In the genomic region with DNA sequence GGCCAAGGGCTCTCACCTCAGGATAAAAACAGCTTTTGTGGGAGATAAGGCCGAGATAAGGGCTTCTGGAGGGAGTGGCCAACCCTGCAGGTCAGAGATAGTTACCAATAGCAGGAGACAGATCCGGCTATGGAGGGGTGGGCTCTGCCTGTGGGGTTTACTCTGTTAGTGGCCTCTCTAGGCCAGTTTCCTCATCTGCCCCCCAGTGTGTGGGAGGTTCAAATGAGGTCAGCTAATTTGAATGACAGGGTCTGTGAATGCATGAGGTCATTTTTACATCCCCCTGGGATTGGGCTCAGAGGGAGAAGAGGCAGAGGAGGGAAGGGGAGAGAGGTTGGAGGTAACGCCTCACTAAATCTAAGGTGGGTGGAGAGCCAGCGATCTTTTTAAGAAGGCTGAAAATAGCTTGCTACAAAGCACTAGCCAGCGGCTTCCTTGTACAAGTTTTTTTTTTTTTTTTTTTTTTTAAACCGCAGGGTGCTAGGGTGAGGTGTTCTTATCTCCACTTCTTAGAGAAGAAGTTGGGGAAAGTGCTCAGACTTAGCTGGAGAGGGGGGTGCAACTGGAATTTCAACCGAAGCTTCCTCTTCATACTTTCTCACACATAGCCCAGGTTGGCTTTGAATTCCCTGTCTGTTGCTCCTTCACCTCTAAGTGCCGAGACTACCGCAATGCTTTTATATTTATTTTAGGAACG, we compare ENCODE assay signal across 8 mouse cellular contexts. TPM values are rescaled to one million over a fixed set of nuclear protein-coding genes. Genes with fewer than 3 reads are reported as not detected.
DNase-seq lines count a peak whose midpoint lies in the region; ATAC-seq and TF ChIP-seq lines count a peak whose summit lies in the region.

No protein-coding gene starts in this region.

- peak overlapping the region; percentile 26; the same call in 1 of the 2 replicates for H3K4me3 ChIP-seq in heart, postnatal 0 days (ENCODE audit: low read depth, low read length)
- no peak overlapping the region for H3K4me3 ChIP-seq in embryonic facial prominence, embryonic 11.5 days (ENCODE audit: low read depth, low read length)
- peak overlapping the region; percentile 42 for H3K4me3 ChIP-seq in limb, embryonic 10.5 days
- H3K4me3 ChIP-seq in neural tube, embryonic 13.5 days: peak overlapping the region; percentile 9; the same call in 1 of the 2 replicates

- H3K4me1 ChIP-seq in heart, postnatal 0 days (ENCODE audit: control insufficient read depth, insufficient read depth): no peaks in the 10 kb centered on the region
- no peaks in the 10 kb centered on the region for H3K4me1 ChIP-seq in embryonic facial prominence, embryonic 11.5 days (ENCODE audit: control insufficient read depth, insufficient read depth, low read length)
- H3K4me1 ChIP-seq in limb, embryonic 10.5 days: peaks cover 13% of the 10 kb centered on the region
- peaks cover 29% of the 10 kb centered on the region for H3K4me1 ChIP-seq in neural tube, embryonic 13.5 days (replicated peaks)

- H3K9ac ChIP-seq in heart, postnatal 0 days (replicated peaks; ENCODE audit: low read depth, low read length): no peak overlapping the region
- no peak overlapping the region for H3K9ac ChIP-seq in embryonic facial prominence, embryonic 11.5 days (replicated peaks; ENCODE audit: low read length)
- no peak overlapping the region for H3K9ac ChIP-seq in neural tube, embryonic 13.5 days

- no peak for DNase-seq in heart, postnatal 0 days (ENCODE audit: low spot score)
- no peak for DNase-seq in heart, postnatal 4 days
- no peak for DNase-seq in embryonic facial prominence, embryonic 11.5 days (ENCODE audit: low spot score)
- no peak for DNase-seq in limb, embryonic 10.5 days (ENCODE audit: low spot score)
- DNase-seq in cerebellum, adult 9-11 months: no peak
- no peak for DNase-seq in layer of hippocampus, postnatal 36 days

- TF ChIP-seq EP300 in heart, postnatal 0 days (IDR thresholded peaks at IDR 0.05; ENCODE audit: low read depth): no peak

- TF ChIP-seq CTCF in heart, postnatal 0 days (IDR thresholded peaks at IDR 0.05; ENCODE audit: low read depth): no peak

- H3K9me3 ChIP-seq in heart, postnatal 0 days (replicated peaks; ENCODE audit: control insufficient read depth, low read length): no peaks in the 10 kb centered on the region
- H3K9me3 ChIP-seq in embryonic facial prominence, embryonic 11.5 days (replicated peaks; ENCODE audit: control insufficient read depth, low read length): no peaks in the 10 kb centered on the region
- H3K9me3 ChIP-seq in limb, embryonic 10.5 days (replicated peaks): no peaks in the 10 kb centered on the region
- no peaks in the 10 kb centered on the region for H3K9me3 ChIP-seq in neural tube, embryonic 13.5 days

- H3K36me3 ChIP-seq in heart, postnatal 0 days (replicated peaks; ENCODE audit: control insufficient read depth, insufficient read depth, low read length): no peaks in the 10 kb centered on the region
- no peaks in the 10 kb centered on the region for H3K36me3 ChIP-seq in embryonic facial prominence, embryonic 11.5 days (replicated peaks; ENCODE audit: control insufficient read depth, insufficient read depth, low read depth, low read length)
- H3K36me3 ChIP-seq in limb, embryonic 10.5 days: no peaks in the 10 kb centered on the region
- H3K36me3 ChIP-seq in neural tube, embryonic 13.5 days: no peaks in the 10 kb centered on the region

- no peak overlapping the region for H3K27ac ChIP-seq in heart, postnatal 0 days (ENCODE audit: low read depth)
- no peak overlapping the region for H3K27ac ChIP-seq in embryonic facial prominence, embryonic 11.5 days (replicated peaks; ENCODE audit: low read depth, low read length)
- no peak overlapping the region for H3K27ac ChIP-seq in limb, embryonic 10.5 days
- H3K27ac ChIP-seq in neural tube, embryonic 13.5 days (replicated peaks): no peak overlapping the region

- H3K27me3 ChIP-seq in heart, postnatal 0 days (ENCODE audit: control insufficient read depth, insufficient read depth, low read length): peaks cover 13% of the 10 kb centered on the region; the same call in 1 of the 2 replicates
- no peaks in the 10 kb centered on the region for H3K27me3 ChIP-seq in embryonic facial prominence, embryonic 11.5 days (ENCODE audit: control insufficient read depth, insufficient read depth, low read length)
- H3K27me3 ChIP-seq in limb, embryonic 10.5 days (ENCODE audit: low read depth, poor library complexity, severe bottlenecking): peaks cover 43% of the 10 kb centered on the region
- H3K27me3 ChIP-seq in neural tube, embryonic 13.5 days: peaks cover 17% of the 10 kb centered on the region

- H3K4me2 ChIP-seq in heart, postnatal 0 days (ENCODE audit: low read depth, low read length): peak overlapping the region; percentile 48
- H3K4me2 ChIP-seq in embryonic facial prominence, embryonic 11.5 days (ENCODE audit: low read depth, low read length): peak overlapping the region; percentile 16
- H3K4me2 ChIP-seq in neural tube, embryonic 13.5 days: peak overlapping the region; percentile 45

- 0 out of 2 replicates have a peak, but pooled peaks have one; percentile 16 for ATAC-seq in heart, postnatal 0 days (ENCODE audit: insufficient read depth, low read depth)
- peak; percentile 15 for ATAC-seq in embryonic facial prominence, embryonic 11.5 days (replicated peaks; ENCODE audit: insufficient number of reproducible peaks, low FRiP score, low TSS enrichment, low read depth)
- ATAC-seq in neural tube, embryonic 13.5 days (ENCODE audit: low read depth): peak; percentile 57; the same call in 1 of the 2 replicates
- ATAC-seq in monocyte, adult 5-6 weeks (replicated peaks; ENCODE audit: insufficient number of reproducible peaks, low FRiP score, low TSS enrichment, poor library complexity, severe bottlenecking): no peak

- 7% methylated on average over 10 of the region's 10 CpGs for WGBS in heart, postnatal 0 days
- WGBS in embryonic facial prominence, embryonic 11.5 days: 2% methylated on average over 10 of the region's 10 CpGs
- 4% methylated on average over 10 of the region's 10 CpGs for WGBS in limb, embryonic 10.5 days
- WGBS in neural tube, embryonic 13.5 days: 2% methylated on average over 10 of the region's 10 CpGs

RNA-seq across cellular contexts. Expression of a gene that starts 20.4 kb away (rescaled TPM):
- 0.89 and 1.6 TPM in 2 replicates for total RNA-seq in heart, postnatal 0 days (2014; rRNA removed; ENCODE audit: low replicate concordance)
- 0.31 and 0.69 TPM in 2 replicates for polyA plus RNA-seq in heart, postnatal 0 days (2015; fragmentation: Nextera tagmentation; extraction: Ambion mirVana)
- 1 to 10 TPM; 3.5 to 5.0 TPM for total RNA-seq in heart, postnatal 4 days (2021)
- polyA plus RNA-seq in embryonic facial prominence, embryonic 11.5 days (2014; fragmentation: Nextera tagmentation; extraction: Ambion mirVana): 3.9 and 4.8 TPM in 2 replicates
- 1.9 and 2.2 TPM in 2 replicates for polyA plus RNA-seq in limb, embryonic 10.5 days (2016; fragmentation: Nextera tagmentation; extraction: Ambion mirVana)
- polyA plus RNA-seq in neural tube, embryonic 13.5 days (2015; fragmentation: Nextera tagmentation; extraction: Ambion mirVana): 6.3 TPM in 2 replicates
- total RNA-seq in monocyte, adult 5-6 weeks (2017): 0.19 TPM in 1 of 3 replicates, not detected in the others
- total RNA-seq in layer of hippocampus, postnatal 36 days (2021): 100 to 1,000 TPM; 103 to 104 TPM

Comparison
In these comparisons a context has a peak if more than half of its experiments do, and no peak if none do; other contexts are left out.
1. RNA of a gene that starts 20.4 kb away (total RNA-seq): 103 to 104 TPM in layer of hippocampus, postnatal 36 days; 3.5 to 5.0 TPM in heart, postnatal 4 days, 0.89 to 1.6 TPM in heart, postnatal 0 days and 0.19 TPM in monocyte, adult 5-6 weeks; every median in the first group is over 10 times any median in the second.
2. Peak in every context shown above with its lines, with median percentiles within 50 percentile points of each other: H3K4me2 ChIP-seq.